Mouse (Mus musculus): ENCODE measurements around the gene Hnrnpul1. TPM values are rescaled to one million over a fixed set of nuclear protein-coding genes. Genes with fewer than 3 reads are reported as not detected.

The Hnrnpul1 gene
- polyA plus RNA-seq, 1 experiment from 2014 or later = 32.1 TPM

DNA sequence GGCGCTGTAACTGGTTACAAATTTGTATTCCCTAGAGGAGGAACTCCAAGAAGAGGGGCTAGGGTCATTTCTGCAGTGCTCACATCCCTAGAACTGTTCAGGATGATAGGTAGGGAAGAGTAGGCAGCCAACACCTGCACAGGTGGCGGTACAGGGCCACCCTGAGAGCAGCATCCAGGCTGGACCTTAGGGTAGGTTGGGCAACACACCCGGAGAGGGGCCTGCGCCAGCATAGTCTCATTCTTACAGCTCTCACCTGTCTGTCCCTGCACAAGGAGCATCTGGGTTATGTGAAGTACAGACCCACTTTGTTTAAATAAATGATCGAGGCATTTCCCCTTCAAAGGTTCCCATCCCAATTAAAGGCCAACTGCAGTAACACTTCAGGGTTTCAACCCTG is 33.8 kb downstream of the Hnrnpul1 start:
- peaks cover 56% of the 10 kb centered on the region for H3K36me3 ChIP-seq (ENCODE audit: control insufficient read depth, insufficient read depth)
- no peak overlapping the region for H3K9ac ChIP-seq (ENCODE audit: low read depth, low read length)
- H3K9me3 ChIP-seq (ENCODE audit: control insufficient read depth) = no peaks in the 10 kb centered on the region
- 88% methylated on average over 5 of the region's 5 CpGs for WGBS
- H3K4me1 ChIP-seq (replicated peaks; ENCODE audit: control insufficient read depth, insufficient read depth, low read length) = no peaks in the 10 kb centered on the region; the same call in 1 of the 2 replicates
- no peak overlapping the region for H3K27ac ChIP-seq (ENCODE audit: low read depth, low read length)
- H3K4me2 ChIP-seq (replicated peaks; ENCODE audit: low read depth) = no peak overlapping the region
- H3K27me3 ChIP-seq (replicated peaks; ENCODE audit: control insufficient read depth, insufficient read depth, low read length) = no peaks in the 10 kb centered on the region
- no peak overlapping the region for H3K4me3 ChIP-seq (ENCODE audit: low read depth, low read length)
- ATAC-seq = no peak
- TF ChIP-seq CTCF (IDR thresholded peaks at IDR 0.05; ENCODE audit: low read depth) = no peak

- H3K27me3 ChIP-seq (replicated peaks; ENCODE audit: control insufficient read depth, insufficient read depth, low read length) = no peaks in the 10 kb centered on the region
- ATAC-seq = no peak
- no peaks in the 10 kb centered on the region for H3K9me3 ChIP-seq (ENCODE audit: control insufficient read depth)
- no peaks in the 10 kb centered on the region; the same call in 1 of the 2 replicates for H3K4me1 ChIP-seq (replicated peaks; ENCODE audit: control insufficient read depth, insufficient read depth, low read length)
- 60% methylated on average over 10 of the region's 10 CpGs for WGBS
- no peak overlapping the region for H3K4me2 ChIP-seq (replicated peaks; ENCODE audit: low read depth)
- no peak overlapping the region for H3K9ac ChIP-seq (ENCODE audit: low read depth, low read length)
- TF ChIP-seq CTCF (IDR thresholded peaks at IDR 0.05; ENCODE audit: low read depth) = peak; percentile 95
- peaks cover 56% of the 10 kb centered on the region for H3K36me3 ChIP-seq (ENCODE audit: control insufficient read depth, insufficient read depth)
- no peak overlapping the region for H3K27ac ChIP-seq (ENCODE audit: low read depth, low read length)
- H3K4me3 ChIP-seq (ENCODE audit: low read depth, low read length) = no peak overlapping the region
Observed at GRCm38 (mm10) chr7:25719761-25720610, 34.6 kb downstream of the Hnrnpul1 start.

DNA sequence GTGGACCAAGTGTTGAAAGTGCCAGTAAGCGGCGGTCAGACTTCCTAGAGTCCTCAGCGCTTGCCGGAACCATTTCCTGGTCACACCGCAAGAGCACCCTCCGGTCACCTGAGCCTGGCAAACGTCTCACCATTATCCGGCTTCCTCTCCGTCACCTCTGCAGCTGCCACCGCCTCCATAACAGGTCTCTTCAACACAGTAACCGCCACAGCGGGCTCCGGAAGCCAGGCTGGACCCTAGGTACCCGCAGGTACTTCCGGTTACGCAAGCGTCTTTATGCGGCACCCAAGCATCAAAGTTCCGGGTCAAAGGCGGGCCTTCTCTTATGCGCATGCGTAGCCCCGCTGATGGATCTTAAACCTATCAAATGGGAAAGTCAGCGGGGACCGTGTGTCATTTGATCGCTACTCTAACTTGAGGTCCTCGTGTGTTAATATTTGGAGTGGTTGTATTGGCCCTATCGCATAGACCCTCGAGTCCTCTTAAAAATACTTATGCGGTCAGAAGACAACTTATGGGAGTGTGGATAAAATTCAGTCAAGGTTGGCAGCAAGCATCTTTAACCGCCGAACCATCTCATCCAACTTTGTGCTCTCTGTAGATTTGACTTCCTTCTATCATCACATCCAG is 35.7 kb downstream of the Hnrnpul1 start, which contains the start of gene Ccdc97:
Ccdc97 (minus strand) TSS at position 301 of the 630 bp plus-strand sequence.
- WGBS = 3% methylated on average over 32 of the region's 32 CpGs

GRCm38 (mm10) chr7:25717478-25717877 is 37.1 kb downstream of the Hnrnpul1 start:
- Histone ChIP-seq H3K9me3 (ENCODE audit: control insufficient read depth) (no peaks in the 10 kb centered on the region), H3K4me3 (ENCODE audit: low read depth, low read length) (no peak overlapping the region), H3K27ac (ENCODE audit: low read depth, low read length) (no peak overlapping the region), H3K27me3 (replicated peaks; ENCODE audit: control insufficient read depth, insufficient read depth, low read length) (no peaks in the 10 kb centered on the region), H3K4me2 (replicated peaks; ENCODE audit: low read depth) (peak overlapping the region; percentile 68), H3K9ac (ENCODE audit: low read depth, low read length) (no peak overlapping the region), H3K4me1 (replicated peaks; ENCODE audit: control insufficient read depth, insufficient read depth, low read length) (no peaks in the 10 kb centered on the region; the same call in 1 of the 2 replicates), H3K36me3 (ENCODE audit: control insufficient read depth, insufficient read depth) (peaks cover 61% of the 10 kb centered on the region)
- 86% methylated on average over 3 of the region's 3 CpGs for WGBS
- no peak for TF ChIP-seq CTCF (IDR thresholded peaks at IDR 0.05; ENCODE audit: low read depth)
- ATAC-seq = no peak

More for the DNA sequence above, 35.7 kb downstream of the Hnrnpul1 start, which contains the start of gene Ccdc97:
- H3K4me1 ChIP-seq (replicated peaks; ENCODE audit: control insufficient read depth, insufficient read depth, low read length) = no peaks in the 10 kb centered on the region; the same call in 1 of the 2 replicates
- H3K4me3 ChIP-seq (ENCODE audit: low read depth, low read length) = peak within 1 kb of the TSS; percentile 51
- peak within 1 kb of the TSS; percentile 76 for H3K27ac ChIP-seq (ENCODE audit: low read depth, low read length)
- peak; percentile 4; the same call in 1 of the 2 replicates for TF ChIP-seq CTCF (IDR thresholded peaks at IDR 0.05; ENCODE audit: low read depth)
- H3K36me3 ChIP-seq (ENCODE audit: control insufficient read depth, insufficient read depth) = peaks cover 56% of the 10 kb centered on the region
- peak within 1 kb of the TSS; percentile 52 for H3K9ac ChIP-seq (ENCODE audit: low read depth, low read length)
- peak within 1 kb of the TSS; percentile 68 for H3K4me2 ChIP-seq (replicated peaks; ENCODE audit: low read depth)
- ATAC-seq = peak; percentile 81
- H3K9me3 ChIP-seq (ENCODE audit: control insufficient read depth) = no peaks in the 10 kb centered on the region
- no peaks in the 10 kb centered on the region for H3K27me3 ChIP-seq (replicated peaks; ENCODE audit: control insufficient read depth, insufficient read depth, low read length)

- Histone ChIP-seq H3K27me3 (replicated peaks; ENCODE audit: control insufficient read depth, insufficient read depth, low read length) (no peaks in the 10 kb centered on the region), H3K9me3 (ENCODE audit: control insufficient read depth) (no peaks in the 10 kb centered on the region), H3K4me1 (replicated peaks; ENCODE audit: control insufficient read depth, insufficient read depth, low read length) (no peaks in the 10 kb centered on the region; the same call in 1 of the 2 replicates), H3K36me3 (ENCODE audit: control insufficient read depth, insufficient read depth) (peaks cover 51% of the 10 kb centered on the region), H3K4me3 (ENCODE audit: low read depth, low read length) (no peak overlapping the region), H3K4me2 (replicated peaks; ENCODE audit: low read depth) (no peak overlapping the region), H3K27ac (ENCODE audit: low read depth, low read length) (no peak overlapping the region), H3K9ac (ENCODE audit: low read depth, low read length) (no peak overlapping the region)
- no peak for TF ChIP-seq CTCF (IDR thresholded peaks at IDR 0.05; ENCODE audit: low read depth)
- 95% methylated on average over 22 of the region's 22 CpGs for WGBS
- ATAC-seq = no peak
Observed at GRCm38 (mm10) chr7:25715731-25716271, 38.8 kb downstream of the Hnrnpul1 start.

DNA sequence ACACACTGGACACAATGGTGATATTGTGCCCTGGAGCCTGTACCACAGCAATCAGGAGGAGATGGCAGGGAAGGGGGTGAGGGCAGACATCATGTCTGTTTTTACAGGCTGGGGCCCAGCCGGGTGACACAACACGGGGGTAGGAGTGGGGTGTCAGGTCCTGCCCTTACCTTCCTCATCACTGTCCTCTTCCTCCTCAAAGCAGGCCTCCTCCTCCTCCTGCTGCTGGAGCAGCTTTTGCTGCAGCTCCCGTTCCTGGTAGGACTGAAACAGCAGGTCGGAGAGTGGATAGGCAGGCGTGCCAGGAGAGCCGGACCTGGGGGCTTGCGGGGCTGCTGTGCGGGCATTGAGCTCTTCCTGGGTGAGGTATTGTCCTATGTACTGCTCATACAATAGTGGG is 40.0 kb downstream of the Hnrnpul1 start:
- no peak overlapping the region for H3K9ac ChIP-seq (ENCODE audit: low read depth, low read length)
- no peaks in the 10 kb centered on the region for H3K9me3 ChIP-seq (ENCODE audit: control insufficient read depth)
- ATAC-seq = no peak
- TF ChIP-seq CTCF (IDR thresholded peaks at IDR 0.05; ENCODE audit: low read depth) = no peak
- peaks cover 44% of the 10 kb centered on the region for H3K36me3 ChIP-seq (ENCODE audit: control insufficient read depth, insufficient read depth)
- H3K4me1 ChIP-seq (replicated peaks; ENCODE audit: control insufficient read depth, insufficient read depth, low read length) = peaks cover 6% of the 10 kb centered on the region; the same call in 1 of the 2 replicates
- H3K4me2 ChIP-seq (replicated peaks; ENCODE audit: low read depth) = no peak overlapping the region
- H3K4me3 ChIP-seq (ENCODE audit: low read depth, low read length) = no peak overlapping the region
- no peaks in the 10 kb centered on the region for H3K27me3 ChIP-seq (replicated peaks; ENCODE audit: control insufficient read depth, insufficient read depth, low read length)
- H3K27ac ChIP-seq (ENCODE audit: low read depth, low read length) = no peak overlapping the region
- WGBS = 92% methylated on average over 8 of the region's 8 CpGs
